Mouse (Mus musculus) forebrain, postnatal 0 days (tissue): ENCODE measurements at regions not wholly inside any gene's neighbourhood (a gene's known extent, or its start where the extent isn't known, plus 50 kb on each side); places are given as distances from the start of the nearest gene placed in this dataset.

ENCODE experiments used
- ATAC-seq: fragments of 200-750 bp; cut with Nextera tagmentation; 2 replicates; pipeline ENCODE4 v1.8.0; 2017; ENCODE audit warnings: mild to moderate bottlenecking, moderate library complexity
- DNase-seq: peaks from one replicate; pipeline ENCODE4 v3.0.0-alpha.2; 2015
- H3K27ac ChIP-seq: fragments of 300-500 bp; sonication (generic); 2 replicates; pipeline ENCODE4 v1.5.1; 2014; ENCODE audit warnings: low read depth, mild to moderate bottlenecking, antibody characterized with exemption, low read length, moderate library complexity, mixed read lengths
- H3K27me3 ChIP-seq: fragments of 300-500 bp; sonication (generic); 2 replicates; pipeline ENCODE4 v1.6.1; 2014; ENCODE audit warnings: mild to moderate bottlenecking, low read length, mixed read lengths; ENCODE audit not compliant: insufficient read depth
- H3K36me3 ChIP-seq: fragments of 300-500 bp; sonication (generic); 2 replicates; pipeline ENCODE4 v1.6.1; 2014; ENCODE audit warnings: mild to moderate bottlenecking, moderate library complexity; ENCODE audit not compliant: insufficient read depth
- H3K4me1 ChIP-seq: fragments of 300-500 bp; sonication (generic); 2 replicates; pipeline ENCODE4 v1.6.1; 2014; ENCODE audit warnings: antibody characterized with exemption; ENCODE audit not compliant: insufficient read depth
- H3K4me2 ChIP-seq: fragments of 300-500 bp; sonication (generic); 2 replicates; pipeline ENCODE4 v1.6.1; 2014; ENCODE audit warnings: low read depth, mild to moderate bottlenecking, moderate library complexity
- H3K4me3 ChIP-seq: fragments of 300-500 bp; sonication (generic); 2 replicates; pipeline ENCODE4 v1.5.1; 2014; ENCODE audit warnings: low read depth, low read length, mixed read lengths
- H3K9ac ChIP-seq: fragments of 300-500 bp; sonication (generic); 2 replicates; pipeline ENCODE4 v1.6.1; 2014; ENCODE audit warnings: mild to moderate bottlenecking
- H3K9me3 ChIP-seq: fragments of 300-500 bp; sonication (generic); 2 replicates; pipeline ENCODE4 v1.6.1; 2016; ENCODE audit warnings: low read length
- CTCF ChIP-seq: sonication (generic); IDR thresholded peaks from 2 replicates; pipeline ENCODE4 v1.5.1; 2016; ENCODE audit warnings: antibody characterized with exemption, control low read depth, low read depth
- WGBS: fragments of 180-500 bp; shearing (Covaris S2); extraction: QIAGEN DNeasy Blood & Tissue Kit; methylation state at CpG from one replicate; pipeline ENCODE4 v1.1.7; 2014; 5-methylcytosine and 5-hydroxymethylcytosine counted together

DNA sequence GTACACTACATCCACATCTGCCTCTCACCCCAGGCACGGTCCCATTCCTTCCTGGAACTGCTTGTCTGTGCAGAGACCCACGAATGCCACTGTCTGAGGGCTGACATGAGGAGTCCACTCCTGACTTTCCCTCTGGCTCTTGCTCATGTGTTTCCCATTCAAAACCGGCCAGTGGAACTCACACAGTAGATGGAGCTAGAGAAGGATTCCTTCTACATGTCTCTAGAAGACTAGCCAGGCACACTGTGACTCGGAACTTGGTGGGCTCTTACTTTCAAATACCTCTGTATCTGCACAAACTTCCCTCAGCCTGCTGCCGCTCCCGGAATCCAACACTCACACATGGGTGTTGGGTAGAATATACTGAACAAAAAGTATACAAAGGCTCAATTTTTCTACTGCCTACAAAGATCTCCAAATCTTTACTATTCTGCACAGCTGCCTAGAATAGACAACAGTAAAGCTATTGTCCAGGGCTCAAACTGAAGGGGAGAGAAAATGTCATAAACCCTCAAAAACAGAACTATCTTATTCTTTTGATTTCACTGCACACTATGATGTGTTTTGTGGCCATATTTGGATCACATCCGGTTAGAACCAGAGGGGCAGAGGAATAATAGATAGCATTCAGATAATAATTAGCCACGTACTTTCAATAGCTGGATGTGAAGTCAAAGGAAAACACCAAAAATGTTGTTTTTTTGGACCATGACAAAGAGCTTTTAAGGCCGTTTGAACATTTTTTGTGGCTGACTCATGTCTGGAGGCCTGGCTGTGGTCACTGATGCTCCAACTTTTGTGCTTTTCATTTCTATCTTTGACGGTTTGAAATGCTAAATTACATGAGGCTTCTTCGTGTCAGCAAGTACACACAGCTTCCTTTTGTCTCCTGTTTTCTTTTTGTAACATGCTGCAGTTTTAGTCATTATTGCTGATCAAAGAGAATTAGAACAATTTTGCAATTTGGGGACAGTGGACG is 164.3 kb upstream of the Foxd3 start:
- no peaks in the 10 kb centered on the region for H3K27me3 ChIP-seq
- no peak for ATAC-seq
- no peak for DNase-seq
- no peaks in the 10 kb centered on the region for H3K4me1 ChIP-seq
- no peak overlapping the region for H3K4me2 ChIP-seq
- TF ChIP-seq CTCF: no peak
- WGBS: 67% methylated on average over 12 of the region's 12 CpGs
- no peak overlapping the region for H3K4me3 ChIP-seq
- no peaks in the 10 kb centered on the region for H3K36me3 ChIP-seq
- no peak overlapping the region for H3K27ac ChIP-seq
- no peaks in the 10 kb centered on the region for H3K9me3 ChIP-seq
- H3K9ac ChIP-seq: no peak overlapping the region

DNA sequence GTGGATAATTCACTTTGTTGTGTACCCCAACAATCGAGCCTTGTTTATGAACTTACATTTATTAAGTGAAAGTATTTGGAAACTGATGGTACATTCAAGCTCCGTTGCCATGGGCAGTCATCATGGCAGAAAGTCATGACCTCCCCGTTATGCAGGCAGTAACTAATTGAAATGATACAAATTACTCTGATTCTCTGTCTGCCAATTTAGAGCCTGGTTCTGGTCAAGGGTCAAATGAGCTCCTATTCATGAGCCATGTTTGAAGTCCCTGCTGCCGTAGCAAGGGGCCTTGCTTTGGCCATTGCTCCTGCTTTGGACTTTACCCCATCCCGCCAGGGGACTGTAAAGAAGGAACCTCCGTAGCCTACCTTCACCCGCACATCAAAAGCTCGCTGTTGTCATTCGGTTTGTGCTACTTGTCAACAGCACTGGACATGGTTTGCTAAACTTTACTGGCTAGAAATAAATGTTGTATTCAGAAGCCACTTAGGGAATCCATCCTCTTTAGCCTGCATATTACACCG is 152.8 kb upstream of the Foxd3 start:
- no peaks in the 10 kb centered on the region for H3K9me3 ChIP-seq
- no peak for DNase-seq
- no peak overlapping the region for H3K4me2 ChIP-seq
- no peak for ATAC-seq
- WGBS: 59% methylated on average over 10 of the region's 10 CpGs
- H3K27ac ChIP-seq: no peak overlapping the region
- no peaks in the 10 kb centered on the region for H3K27me3 ChIP-seq
- H3K4me1 ChIP-seq: no peaks in the 10 kb centered on the region
- H3K36me3 ChIP-seq: no peaks in the 10 kb centered on the region
- H3K4me3 ChIP-seq: no peak overlapping the region
- no peak overlapping the region for H3K9ac ChIP-seq
- no peak for TF ChIP-seq CTCF

DNA sequence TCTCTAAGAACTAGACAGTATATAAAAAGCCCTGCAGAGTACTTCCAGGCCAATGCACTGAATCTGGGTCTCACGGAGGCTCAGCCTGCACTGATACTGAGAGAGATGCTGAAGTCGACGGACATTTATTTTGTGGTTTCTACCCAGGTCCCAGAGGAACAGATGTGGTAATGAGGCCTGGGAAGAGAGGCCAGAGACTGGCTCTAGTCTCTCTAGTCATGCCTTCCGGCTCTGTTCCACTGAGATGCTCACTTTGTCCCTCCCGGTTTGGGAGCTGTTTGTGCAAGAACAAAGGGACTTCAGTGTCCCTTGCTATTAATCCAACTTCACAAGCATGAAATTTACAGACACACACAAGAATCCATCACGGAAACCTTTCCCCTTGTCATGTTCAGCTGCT is 144.1 kb upstream of the Foxd3 start:
- no peaks in the 10 kb centered on the region for H3K9me3 ChIP-seq
- no peaks in the 10 kb centered on the region for H3K27me3 ChIP-seq
- no peak overlapping the region for H3K9ac ChIP-seq
- no peak overlapping the region for H3K4me2 ChIP-seq
- no peak overlapping the region for H3K27ac ChIP-seq
- H3K4me3 ChIP-seq: no peak overlapping the region
- no peaks in the 10 kb centered on the region for H3K36me3 ChIP-seq
- ATAC-seq (no peak), DNase-seq (no peak)
- TF ChIP-seq CTCF: no peak
- WGBS: 50% methylated on average over 6 of the region's 6 CpGs
- H3K4me1 ChIP-seq: no peaks in the 10 kb centered on the region

DNA sequence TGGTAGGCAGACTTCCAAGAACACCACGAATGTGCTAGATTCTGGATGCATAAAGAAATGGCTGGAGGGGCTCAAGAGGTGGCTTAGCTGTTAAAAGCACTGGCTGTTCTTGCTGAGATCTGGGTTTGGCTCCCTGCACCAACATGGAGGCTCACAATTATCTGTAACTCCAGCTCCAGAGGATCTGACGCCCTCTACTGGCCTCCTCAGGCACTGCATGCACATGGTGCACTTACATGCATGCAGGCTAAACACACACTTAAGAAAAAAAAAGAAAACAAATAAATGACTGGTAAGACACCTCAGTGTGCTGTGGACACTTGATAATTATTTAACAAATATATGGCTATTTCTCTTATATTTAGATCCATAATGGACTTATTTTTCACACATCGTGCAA is 139.2 kb upstream of the Foxd3 start:
- H3K4me1 ChIP-seq: no peaks in the 10 kb centered on the region
- no peak overlapping the region for H3K4me3 ChIP-seq
- ATAC-seq (no peak), DNase-seq (no peak)
- no peaks in the 10 kb centered on the region for H3K36me3 ChIP-seq
- H3K27me3 ChIP-seq: no peaks in the 10 kb centered on the region
- H3K9me3 ChIP-seq: no peaks in the 10 kb centered on the region
- peak; percentile 25; the same call in 1 of the 2 replicates for TF ChIP-seq CTCF
- H3K9ac ChIP-seq: no peak overlapping the region
- H3K4me2 ChIP-seq: no peak overlapping the region
- H3K27ac ChIP-seq: no peak overlapping the region
- 88% methylated on average over 3 of the region's 3 CpGs for WGBS

DNA sequence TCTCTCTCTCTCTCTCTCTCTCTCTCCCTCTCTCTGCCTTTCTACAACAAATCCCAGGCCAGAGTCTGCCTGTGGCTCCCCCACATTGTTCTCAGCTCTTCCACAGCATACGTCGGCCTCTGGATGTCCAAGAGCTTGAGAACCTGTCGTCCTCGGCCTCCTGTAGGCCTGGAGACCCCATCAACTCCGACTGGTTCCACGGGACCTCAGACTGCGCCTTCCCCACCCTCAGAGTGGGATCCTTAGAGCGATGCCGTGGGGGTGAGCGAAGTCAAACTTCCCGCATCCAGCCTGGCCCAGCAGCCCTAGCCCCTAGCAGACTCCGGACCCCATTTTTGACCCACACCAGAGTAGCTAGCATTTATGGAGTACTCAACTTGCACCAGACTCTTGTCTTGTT is 128.7 kb upstream of the Foxd3 start:
- H3K27me3 ChIP-seq: no peaks in the 10 kb centered on the region
- no peak overlapping the region for H3K27ac ChIP-seq
- TF ChIP-seq CTCF: no peak
- H3K9ac ChIP-seq: no peak overlapping the region
- ATAC-seq (no peak), DNase-seq (no peak)
- H3K4me3 ChIP-seq: no peak overlapping the region
- no peaks in the 10 kb centered on the region for H3K9me3 ChIP-seq
- 89% methylated on average over 12 of the region's 12 CpGs for WGBS
- no peak overlapping the region for H3K4me2 ChIP-seq
- no peaks in the 10 kb centered on the region for H3K4me1 ChIP-seq
- no peaks in the 10 kb centered on the region for H3K36me3 ChIP-seq

DNA sequence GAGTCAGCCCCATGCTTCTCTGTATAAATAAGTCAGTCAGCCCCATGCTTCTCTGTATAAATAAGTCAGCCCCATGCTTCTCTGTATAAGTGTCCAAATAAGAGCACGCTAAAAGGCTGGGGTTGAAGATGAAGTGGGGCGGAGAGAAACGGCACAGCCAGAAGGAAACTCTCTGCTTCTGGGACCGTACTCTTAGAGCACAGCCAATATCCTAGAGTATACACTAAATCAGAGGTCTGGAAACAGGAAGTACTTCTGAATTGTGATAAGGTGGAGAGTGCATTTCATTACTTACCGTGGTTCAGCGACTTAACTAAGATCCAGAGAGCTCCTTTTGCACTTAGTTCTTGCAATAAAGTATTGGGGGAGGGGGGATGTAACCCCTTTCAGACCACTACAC is 112.1 kb upstream of the Foxd3 start:
- Histone ChIP-seq H3K4me1 (no peaks in the 10 kb centered on the region), H3K4me2 (no peak overlapping the region), H3K4me3 (no peak overlapping the region), H3K27ac (no peak overlapping the region), H3K27me3 (no peaks in the 10 kb centered on the region), H3K9me3 (no peaks in the 10 kb centered on the region), H3K9ac (no peak overlapping the region), H3K36me3 (no peaks in the 10 kb centered on the region)
- ATAC-seq (no peak), DNase-seq (no peak)
- WGBS: 87% methylated on average over 6 of the region's 6 CpGs
- no peak for TF ChIP-seq CTCF

DNA sequence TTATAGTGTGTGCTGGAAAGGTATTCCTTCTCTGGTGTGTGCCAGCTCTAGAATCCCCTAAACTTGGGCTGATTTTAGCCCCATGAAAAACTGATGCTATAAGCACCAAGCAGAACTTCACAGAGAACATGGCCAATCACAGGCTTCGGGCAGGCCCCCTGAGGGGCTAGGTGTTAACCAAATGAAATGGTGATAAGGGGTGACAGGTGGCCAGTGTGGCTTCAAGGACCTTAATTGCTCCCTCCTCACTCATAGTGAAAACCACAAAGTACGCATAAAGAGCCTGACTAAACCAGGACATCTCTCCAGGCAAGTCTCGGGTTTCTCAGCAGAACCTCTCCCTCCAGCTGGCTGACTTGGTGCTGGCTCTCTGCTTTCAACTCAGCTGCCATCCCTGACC is 110.4 kb upstream of the Foxd3 start:
- Histone ChIP-seq H3K4me1 (no peaks in the 10 kb centered on the region), H3K27me3 (no peaks in the 10 kb centered on the region), H3K27ac (no peak overlapping the region), H3K4me3 (no peak overlapping the region), H3K36me3 (no peaks in the 10 kb centered on the region), H3K9ac (no peak overlapping the region), H3K9me3 (no peaks in the 10 kb centered on the region), H3K4me2 (no peak overlapping the region)
- DNase-seq (no peak), ATAC-seq (no peak)
- WGBS: 64% methylated on average over 3 of the region's 3 CpGs
- no peak for TF ChIP-seq CTCF
